16 mouse cellular contexts compared by ENCODE assay signal in genomic region chr2:35302049-35302885, GRCm38 (mm10). TPM values are rescaled to one million over a fixed set of nuclear protein-coding genes. Genes with fewer than 3 reads are reported as not detected.
A peak's percentile ranks its signal among the peaks of the same experiment; 100 is the strongest.
DNase-seq lines count a peak whose midpoint lies in the region; ATAC-seq and TF ChIP-seq lines count a peak whose summit lies in the region.
"Had no signal": no experiment of that assay in that cellular context is flagged by ENCODE, and none has a peak within 500 bp of the region (broad histone marks: within the 10 kb centered on the region; RNA-seq: fewer than 3 reads in every experiment).

No protein-coding gene starts in this region.

- H3K4me1 ChIP-seq in kidney, postnatal 0 days (replicated peaks; ENCODE audit: insufficient read depth, low read length), result 0 out of 2 replicates have a peak, but pooled peaks cover 6% of the 10 kb centered on the region
- no peaks in the 10 kb centered on the region; the same call in 1 of the 2 replicates for H3K4me1 ChIP-seq in brown adipose tissue, adult 24 weeks (ENCODE audit: control insufficient read depth, insufficient read depth, insufficient read length, low read length)
- no peaks in the 10 kb centered on the region; the same call in 1 of the 2 replicates for H3K4me1 ChIP-seq in hindbrain, postnatal 0 days (ENCODE audit: insufficient read depth, low read length)
- H3K4me1 ChIP-seq: midbrain, embryonic 10.5 days had no signal

- ATAC-seq in kidney, postnatal 0 days (replicated peaks; ENCODE audit: low FRiP score, low read depth), result 0 out of 2 replicates have a peak, but pooled peaks have one; percentile 47
- ATAC-seq in hindbrain, postnatal 0 days, result no peak
- ATAC-seq: forebrain, postnatal 0 days had no signal

- WGBS in kidney, postnatal 0 days, result 55% methylated on average over 13 of the region's 13 CpGs
- WGBS in hindbrain, postnatal 0 days, result 72% methylated on average over 13 of the region's 13 CpGs

- H3K4me3 ChIP-seq in kidney, postnatal 0 days (replicated peaks; ENCODE audit: low read depth, low read length), result no peak overlapping the region
- no peak overlapping the region for H3K4me3 ChIP-seq in brown adipose tissue, adult 24 weeks (ENCODE audit: insufficient read depth, low read depth, low read length)
- H3K4me3 ChIP-seq in hindbrain, postnatal 0 days (ENCODE audit: low read length), result no peak overlapping the region
- H3K4me3 ChIP-seq: erythroblast, embryonic 14.5 days; liver, embryonic 13.5 days; midbrain, embryonic 10.5 days had no signal

- no peaks in the 10 kb centered on the region for H3K9me3 ChIP-seq in kidney, postnatal 0 days (replicated peaks; ENCODE audit: low read length)
- H3K9me3 ChIP-seq in hindbrain, postnatal 0 days (ENCODE audit: low read length), result no peaks in the 10 kb centered on the region
- H3K9me3 ChIP-seq: liver, embryonic 13.5 days; midbrain, embryonic 10.5 days had no signal

- no peak overlapping the region for H3K4me2 ChIP-seq in kidney, postnatal 0 days (ENCODE audit: low read length)
- no peak overlapping the region for H3K4me2 ChIP-seq in hindbrain, postnatal 0 days (ENCODE audit: low read depth, low read length)
- H3K4me2 ChIP-seq: liver, embryonic 13.5 days had no signal

- H3K27me3 ChIP-seq in kidney, postnatal 0 days (ENCODE audit: insufficient read depth, low read length), result no peaks in the 10 kb centered on the region
- no peaks in the 10 kb centered on the region for H3K27me3 ChIP-seq in hindbrain, postnatal 0 days (ENCODE audit: insufficient read depth, low read length)
- H3K27me3 ChIP-seq: liver, embryonic 13.5 days had no signal

- peaks cover 13% of the 10 kb centered on the region; the same call in 1 of the 2 replicates for H3K36me3 ChIP-seq in kidney, postnatal 0 days (ENCODE audit: insufficient read depth, low read length)
- H3K36me3 ChIP-seq in hindbrain, postnatal 0 days (ENCODE audit: insufficient read depth, low read length), result no peaks in the 10 kb centered on the region
- H3K36me3 ChIP-seq: liver, embryonic 13.5 days; midbrain, embryonic 10.5 days had no signal

- H3K9ac ChIP-seq in kidney, postnatal 0 days (ENCODE audit: low read depth, low read length), result no peak overlapping the region
- H3K9ac ChIP-seq in hindbrain, postnatal 0 days (replicated peaks; ENCODE audit: low read length), result no peak overlapping the region
- H3K9ac ChIP-seq: forebrain, postnatal 0 days; liver, embryonic 13.5 days had no signal

- DNase-seq in heart, adult 11 months, result peak; percentile 94
- DNase-seq in heart, adult 9 months (ENCODE audit: low spot score in 2 of 2), result no peak
- DNase-seq in kidney, postnatal 0 days (ENCODE audit: low spot score), result peak; percentile 75
- DNase-seq in kidney, postnatal 36 days, result no peak
- DNase-seq in lung, postnatal 36 days, result peak; percentile 39
- no peak for DNase-seq in hindbrain, postnatal 0 days (ENCODE audit: low spot score)
- no peak for DNase-seq in spleen, postnatal 14 days (ENCODE audit: low spot score in 2 of 2)
- DNase-seq: adrenal gland, adult 2 months; cerebellum, adult 9-10 months; forebrain, postnatal 0 days; gastrocnemius, postnatal 25 days; liver, embryonic 13.5 days; right cerebral cortex, postnatal 14 days had no signal

- peak overlapping the region; percentile 48 for H3K27ac ChIP-seq in kidney, postnatal 0 days
- H3K27ac ChIP-seq in brown adipose tissue, adult 24 weeks (replicated peaks; ENCODE audit: low read depth, low read length), result peak overlapping the region; percentile 27; the same call in 1 of the 2 replicates
- H3K27ac ChIP-seq in hindbrain, postnatal 0 days, result no peak overlapping the region
- H3K27ac ChIP-seq: liver, embryonic 13.5 days; midbrain, embryonic 10.5 days had no signal

- no peak for TF ChIP-seq CTCF in kidney, postnatal 0 days (IDR thresholded peaks at IDR 0.05; ENCODE audit: low read depth)
- no peak for TF ChIP-seq CTCF in hindbrain, postnatal 0 days (IDR thresholded peaks at IDR 0.05; ENCODE audit: low read depth)

RNA-seq across cellular contexts. Expression of gene Stom, which starts 34.5 kb away (rescaled TPM):
- 29.7 and 31.4 TPM in 2 replicates for polyA plus RNA-seq in kidney, postnatal 0 days (2015; fragmentation: Nextera tagmentation; extraction: Ambion mirVana)
- polyA plus RNA-seq in brown adipose tissue, adult 24 weeks (2012; ENCODE audit: insufficient read depth, insufficient read length, missing spikeins), result 230 and 257 TPM in 2 replicates
- 33.2 and 35.5 TPM in 2 replicates for total RNA-seq in hindbrain, postnatal 0 days (2014; rRNA removed)
- 30.8 and 32.1 TPM in 2 replicates for polyA plus RNA-seq in hindbrain, postnatal 0 days (2015; fragmentation: Nextera tagmentation; extraction: Ambion mirVana)

RNA-seq across cellular contexts. Expression of gene Gsn, which starts 46.1 kb away (rescaled TPM):
- 158 and 159 TPM in 2 replicates for polyA plus RNA-seq in kidney, postnatal 0 days (2015; fragmentation: Nextera tagmentation; extraction: Ambion mirVana)
- 804 and 896 TPM in 2 replicates for polyA plus RNA-seq in brown adipose tissue, adult 24 weeks (2012; ENCODE audit: insufficient read depth, insufficient read length, missing spikeins)
- 35.4 and 50.1 TPM in 2 replicates for total RNA-seq in hindbrain, postnatal 0 days (2014; rRNA removed)
- polyA plus RNA-seq in hindbrain, postnatal 0 days (2015; fragmentation: Nextera tagmentation; extraction: Ambion mirVana), result 33.8 and 39.4 TPM in 2 replicates

Comparison
In these comparisons a context has a peak if more than half of its experiments do, and no peak if none do; other contexts are left out.
1. DNase-seq: peak in heart, adult 11 months (single experiment), kidney, postnatal 0 days (single experiment) and lung, postnatal 36 days (single experiment); none in heart, adult 9 months (0 of 2), kidney, postnatal 36 days (0 of 2), hindbrain, postnatal 0 days (single experiment) and spleen, postnatal 14 days (0 of 2).